Mouse (Mus musculus): ENCODE results near the gene Ror2.

- no peak for TF ChIP-seq MAFK (IDR thresholded peaks at IDR 0.05; ENCODE audit: insufficient read depth, low read depth, low read length)
- TF ChIP-seq ZC3H11A (IDR thresholded peaks at IDR 0.05; ENCODE audit: borderline replicate concordance, low read depth, low read length), result no peak
- no peak for TF ChIP-seq HCFC1 (IDR thresholded peaks at IDR 0.05; ENCODE audit: borderline replicate concordance, insufficient read depth, low read length)
- TF ChIP-seq CHD2 (IDR thresholded peaks at IDR 0.05; ENCODE audit: low read depth, low read length), result no peak
- TF ChIP-seq ZNF384 (IDR thresholded peaks at IDR 0.05; ENCODE audit: low read depth, low read length), result no peak
These were observed 107.8 kb downstream of the Ror2 start for GRCm38 (mm10) chr13:53178171-53178570.

Data from ES-E14 (cell line).